Mouse (Mus musculus): ENCODE measurements around the gene Mia3.

- no peak for TF ChIP-seq CTCF (IDR thresholded peaks at IDR 0.05; ENCODE audit: borderline replicate concordance, control insufficient read depth, extremely low read depth, insufficient read depth, low read length, poor library complexity)
- no peak for TF ChIP-seq POLR2A (IDR thresholded peaks at IDR 0.05; ENCODE audit: control insufficient read depth, extremely low read depth, insufficient read depth, low read length, poor library complexity)
Measured at GRCm38 (mm10) chr1:183414081-183414727, 44.9 kb upstream of the Mia3 start.
